Mouse (Mus musculus): ENCODE results near the gene Nsun7.

DNA sequence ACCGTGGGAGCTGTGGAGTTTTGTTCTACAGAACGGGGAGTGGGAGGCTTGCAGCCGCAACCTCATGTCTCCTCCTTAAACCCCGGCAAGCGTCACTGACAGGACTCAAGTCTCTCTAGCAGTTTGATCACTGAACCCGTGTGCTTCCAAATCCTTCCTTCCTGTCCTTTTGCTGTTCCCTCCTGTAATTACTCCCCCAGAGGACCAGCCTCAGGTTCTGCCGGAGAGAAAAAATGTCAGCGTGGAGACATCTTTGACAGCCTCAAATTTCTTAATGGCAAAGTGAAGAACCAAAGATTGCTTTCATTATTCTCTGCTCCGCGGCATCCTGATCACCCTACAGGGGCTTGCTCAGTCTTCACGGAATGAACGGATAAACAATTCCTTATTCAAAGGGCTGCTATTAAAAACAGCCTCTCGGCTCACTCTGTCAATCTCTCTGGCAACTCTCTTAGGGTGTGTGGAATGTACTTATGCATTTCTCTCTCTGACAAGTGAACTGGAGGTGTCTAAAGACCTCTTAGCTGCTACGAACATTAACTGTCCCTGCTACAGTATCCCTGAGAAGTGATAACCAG, 60.2 kb downstream of the Nsun7 start:
- TF ChIP-seq POLR2A (IDR thresholded peaks at IDR 0.05; ENCODE audit: low read depth, low read length) (no peak), CTCF (IDR thresholded peaks at IDR 0.05; ENCODE audit: extremely low read depth, insufficient read depth, insufficient read length, insufficient replicate concordance) (no peak)

Data from spleen, adult 2 months (tissue).